8 mouse cellular contexts compared by ENCODE assay signal in the genomic region with DNA sequence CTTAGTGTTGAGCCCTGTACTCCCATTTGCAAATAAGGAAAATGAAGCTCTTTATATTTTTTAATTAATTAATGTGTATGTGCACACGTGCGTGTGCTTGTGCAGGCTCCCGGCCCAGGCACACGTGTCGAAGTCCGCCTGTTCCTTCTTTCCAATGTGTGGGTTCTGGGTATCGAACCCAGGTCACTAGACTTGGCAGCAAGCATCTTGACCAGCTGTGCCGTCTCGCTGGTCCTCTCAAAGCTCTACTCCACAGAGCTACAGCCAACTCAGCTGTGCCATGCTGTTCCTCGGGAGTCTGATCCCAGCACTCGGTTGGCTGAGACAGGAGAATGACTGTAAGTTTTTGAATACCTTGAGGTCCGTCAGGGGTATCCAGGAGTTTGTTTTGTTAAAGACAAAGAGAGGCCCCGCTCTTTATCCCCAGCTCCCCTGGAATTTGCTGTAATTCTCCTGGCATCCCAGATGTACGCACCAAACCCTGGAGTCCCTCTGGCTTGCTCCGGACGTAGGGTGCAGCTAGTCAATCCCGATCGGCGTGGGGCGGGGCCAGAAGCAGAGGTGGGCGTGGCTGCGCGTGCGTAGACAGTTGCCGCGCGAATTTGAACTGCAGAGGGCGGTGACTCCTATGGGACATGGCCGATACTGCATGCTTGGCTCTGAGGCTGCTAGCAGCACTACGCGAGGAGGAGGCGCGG. TPM values are rescaled to one million over a fixed set of nuclear protein-coding genes. Genes with fewer than 3 reads are reported as not detected.
DNase-seq lines count a peak whose midpoint lies in the region; ATAC-seq and TF ChIP-seq lines count a peak whose summit lies in the region.

A gene (plus strand): TSS at position 610 of the 698 bp plus-strand sequence.

- H3K4me3 ChIP-seq in forebrain, embryonic 11.5 days (ENCODE audit: low read depth, low read length) = peak within 1 kb of the TSS; percentile 79
- peak within 1 kb of the TSS; percentile 61 for H3K4me3 ChIP-seq in heart, postnatal 0 days (ENCODE audit: low read depth, low read length)
- H3K4me3 ChIP-seq in liver, embryonic 16.5 days (ENCODE audit: low read depth, low read length) = peak within 1 kb of the TSS; percentile 99
- peak within 1 kb of the TSS; percentile 42 for H3K4me3 ChIP-seq in neural tube, embryonic 13.5 days
- peak within 1 kb of the TSS; percentile 73 for H3K4me3 ChIP-seq in testis, adult 2 months (ENCODE audit: control insufficient read depth, low read depth, low read length)

- peak within 1 kb of the TSS; percentile 46; the same call in 1 of the 2 replicates for H3K27ac ChIP-seq in forebrain, embryonic 11.5 days (ENCODE audit: low read depth, low read length)
- H3K27ac ChIP-seq in heart, postnatal 0 days (ENCODE audit: low read depth) = no peak within 1 kb of the TSS
- peak within 1 kb of the TSS; percentile 74 for H3K27ac ChIP-seq in liver, embryonic 16.5 days (ENCODE audit: low read length)
- 0 out of 2 replicates have a peak within 1 kb of the TSS, but pooled peaks have one; percentile 28 for H3K27ac ChIP-seq in neural tube, embryonic 13.5 days (replicated peaks)
- no peak within 1 kb of the TSS for H3K27ac ChIP-seq in testis, adult 2 months (ENCODE audit: control insufficient read depth, insufficient read depth, low read depth, low read length)

- peak within 1 kb of the TSS; percentile 83 for H3K9ac ChIP-seq in forebrain, embryonic 11.5 days (ENCODE audit: low read length)
- peak within 1 kb of the TSS; percentile 57 for H3K9ac ChIP-seq in heart, postnatal 0 days (replicated peaks; ENCODE audit: low read depth, low read length)
- peak within 1 kb of the TSS; percentile 98 for H3K9ac ChIP-seq in liver, embryonic 16.5 days (ENCODE audit: low read depth, low read length)
- H3K9ac ChIP-seq in neural tube, embryonic 13.5 days = peak within 1 kb of the TSS; percentile 60

- no peak; the same call in 1 of the 2 replicates for TF ChIP-seq POLR2A in testis, adult 2 months (IDR thresholded peaks at IDR 0.05; ENCODE audit: control insufficient read depth, low read depth, low read length)

- ATAC-seq in forebrain, embryonic 11.5 days (replicated peaks; ENCODE audit: low FRiP score) = peak; percentile 89
- peak; percentile 93 for ATAC-seq in heart, postnatal 0 days (ENCODE audit: insufficient read depth, low read depth)
- peak; percentile 91 for ATAC-seq in liver, embryonic 16.5 days (ENCODE audit: low read depth)
- ATAC-seq in neural tube, embryonic 13.5 days (ENCODE audit: low read depth) = peak; percentile 85

- H3K4me2 ChIP-seq in forebrain, embryonic 11.5 days (ENCODE audit: low read depth, low read length, severe bottlenecking) = peak within 1 kb of the TSS; percentile 88
- peak within 1 kb of the TSS; percentile 91 for H3K4me2 ChIP-seq in heart, postnatal 0 days (ENCODE audit: low read depth, low read length)
- peak within 1 kb of the TSS; percentile 78 for H3K4me2 ChIP-seq in liver, embryonic 16.5 days (ENCODE audit: low read depth, low read length)
- peak within 1 kb of the TSS; percentile 82 for H3K4me2 ChIP-seq in neural tube, embryonic 13.5 days

- H3K9me3 ChIP-seq in forebrain, embryonic 11.5 days (ENCODE audit: control insufficient read depth, low read length) = no peaks in the 10 kb centered on the region
- no peaks in the 10 kb centered on the region for H3K9me3 ChIP-seq in heart, postnatal 0 days (replicated peaks; ENCODE audit: control insufficient read depth, low read length)
- H3K9me3 ChIP-seq in liver, embryonic 16.5 days (replicated peaks; ENCODE audit: control insufficient read depth, low read length) = no peaks in the 10 kb centered on the region
- H3K9me3 ChIP-seq in neural tube, embryonic 13.5 days = no peaks in the 10 kb centered on the region

- no peaks in the 10 kb centered on the region for H3K27me3 ChIP-seq in forebrain, embryonic 11.5 days (ENCODE audit: control insufficient read depth, insufficient read depth, low read length)
- H3K27me3 ChIP-seq in heart, postnatal 0 days (ENCODE audit: control insufficient read depth, insufficient read depth, low read length) = no peaks in the 10 kb centered on the region
- H3K27me3 ChIP-seq in liver, embryonic 16.5 days (ENCODE audit: control insufficient read depth, insufficient read depth, low read depth, low read length) = no peaks in the 10 kb centered on the region
- H3K27me3 ChIP-seq in neural tube, embryonic 13.5 days = no peaks in the 10 kb centered on the region
- H3K27me3 ChIP-seq in testis, adult 2 months (ENCODE audit: control insufficient read depth, insufficient read depth, low read length) = no peaks in the 10 kb centered on the region

- 17% methylated on average over 32 of the region's 33 CpGs for WGBS in forebrain, embryonic 11.5 days
- 15% methylated on average over 33 of the region's 33 CpGs for WGBS in heart, postnatal 0 days
- 13% methylated on average over 33 of the region's 33 CpGs for WGBS in liver, embryonic 16.5 days (ENCODE audit: insufficient replicate concordance)
- WGBS in neural tube, embryonic 13.5 days = 17% methylated on average over 33 of the region's 33 CpGs

- H3K4me1 ChIP-seq in forebrain, embryonic 11.5 days (replicated peaks; ENCODE audit: control insufficient read depth, insufficient read depth, low read length) = peaks cover 6% of the 10 kb centered on the region; the same call in 1 of the 2 replicates
- peaks cover 11% of the 10 kb centered on the region for H3K4me1 ChIP-seq in heart, postnatal 0 days (ENCODE audit: control insufficient read depth, insufficient read depth)
- H3K4me1 ChIP-seq in liver, embryonic 16.5 days (ENCODE audit: control insufficient read depth, low read depth, low read length) = peaks cover 21% of the 10 kb centered on the region
- peaks cover 24% of the 10 kb centered on the region for H3K4me1 ChIP-seq in neural tube, embryonic 13.5 days (replicated peaks)
- H3K4me1 ChIP-seq in testis, adult 2 months (ENCODE audit: control insufficient read depth, insufficient read depth, low read length) = peaks cover 12% of the 10 kb centered on the region

- DNase-seq in CD8-positive naive resting alpha-beta T cell, adult 2 months (ENCODE audit: low read depth in 2 of 2, low spot score in 2 of 2) = peak; percentile 93 to 98
- peak; percentile 92 for DNase-seq in c-Kit-positive CD71-negative TER-119-negative erythroid progenitor cells, embryonic 14.5 days (ENCODE audit: low read depth)
- DNase-seq in forebrain, embryonic 11.5 days (ENCODE audit: low spot score) = peak; percentile 98
- peak; percentile 89 for DNase-seq in heart, postnatal 0 days (ENCODE audit: low spot score)
- DNase-seq in kidney, postnatal 4 days = peak; percentile 98

- peaks cover 6% of the 10 kb centered on the region; the same call in 1 of the 2 replicates for H3K36me3 ChIP-seq in forebrain, embryonic 11.5 days (ENCODE audit: control insufficient read depth, insufficient read depth, low read length)
- H3K36me3 ChIP-seq in heart, postnatal 0 days (replicated peaks; ENCODE audit: control insufficient read depth, insufficient read depth, low read length) = peaks cover 13% of the 10 kb centered on the region; the same call in 1 of the 2 replicates
- peaks cover 30% of the 10 kb centered on the region for H3K36me3 ChIP-seq in liver, embryonic 16.5 days (ENCODE audit: control insufficient read depth, insufficient read depth)
- H3K36me3 ChIP-seq in neural tube, embryonic 13.5 days = peaks cover 8% of the 10 kb centered on the region
- no peaks in the 10 kb centered on the region for H3K36me3 ChIP-seq in testis, adult 2 months (ENCODE audit: control insufficient read depth, insufficient read depth, low read length)

- peak; percentile 64 for TF ChIP-seq CTCF in heart, postnatal 0 days (IDR thresholded peaks at IDR 0.05; ENCODE audit: low read depth)
- peak; percentile 50; the same call in 1 of the 2 replicates for TF ChIP-seq CTCF in testis, adult 2 months (IDR thresholded peaks at IDR 0.05; ENCODE audit: control insufficient read depth, insufficient read depth, insufficient replicate concordance, low read depth, low read length)

- no peak for TF ChIP-seq EP300 in heart, postnatal 0 days (IDR thresholded peaks at IDR 0.05; ENCODE audit: low read depth)

RNA-seq across cellular contexts. Expression of the gene that starts here (rescaled TPM):
- 38.7 and 42.2 TPM in 2 replicates for polyA plus RNA-seq in forebrain, embryonic 11.5 days (2014; fragmentation: Nextera tagmentation; extraction: Ambion mirVana)
- total RNA-seq in heart, postnatal 0 days (2014; rRNA removed; ENCODE audit: low replicate concordance) = 9.5 and 12.1 TPM in 2 replicates
- 4.4 and 5.4 TPM in 2 replicates for polyA plus RNA-seq in heart, postnatal 0 days (2015; fragmentation: Nextera tagmentation; extraction: Ambion mirVana)
- 39.8 and 48.1 TPM in 2 replicates for polyA plus RNA-seq in liver, embryonic 16.5 days (2015; fragmentation: Nextera tagmentation; extraction: Ambion mirVana)
- 8.2 and 8.4 TPM in 2 replicates for polyA plus RNA-seq in neural tube, embryonic 13.5 days (2015; fragmentation: Nextera tagmentation; extraction: Ambion mirVana)
- 1.9 and 2.3 TPM in 2 replicates for polyA plus RNA-seq in testis, adult 2 months (2012; rRNA removed)

Comparison
In these comparisons a context has a peak if more than half of its experiments do, and no peak if none do; other contexts are left out.
1. H3K27ac ChIP-seq: peak in forebrain, embryonic 11.5 days (single experiment), liver, embryonic 16.5 days (single experiment) and neural tube, embryonic 13.5 days (single experiment); none in heart, postnatal 0 days (single experiment) and testis, adult 2 months (single experiment).
2. H3K4me3 ChIP-seq: peak in every context shown above with its lines; median percentile 99 in liver, embryonic 16.5 days; 79 in forebrain, embryonic 11.5 days; 73 in testis, adult 2 months; 61 in heart, postnatal 0 days; 42 in neural tube, embryonic 13.5 days.
3. Peak in every context shown above with its lines, with median percentiles within 50 percentile points of each other: DNase-seq, ATAC-seq, H3K4me2 ChIP-seq and H3K9ac ChIP-seq.